In genomic region chr8:30694126-30694525, GRCm38 (mm10) we compare ENCODE assay signal across 32 mouse cellular contexts.
"Had no signal": no experiment of that assay in that cellular context is flagged by ENCODE, and none has a peak within 500 bp of the region (broad histone marks: within the 10 kb centered on the region; RNA-seq: fewer than 3 reads in every experiment).

No protein-coding gene starts in this region.

- H3K27me3 ChIP-seq: limb, embryonic 12.5 days; limb, embryonic 13.5 days; limb, embryonic 15.5 days; liver, embryonic 12.5 days; liver, embryonic 13.5 days; liver, embryonic 15.5 days; lung, embryonic 15.5 days; megakaryocyte, embryonic 14.5 days; midbrain, embryonic 12.5 days; midbrain, embryonic 13.5 days; midbrain, embryonic 15.5 days had no signal

- H3K36me3 ChIP-seq: limb, embryonic 10.5 days; limb, embryonic 12.5 days; limb, embryonic 13.5 days; limb, embryonic 15.5 days; liver, embryonic 12.5 days; liver, embryonic 13.5 days; liver, embryonic 15.5 days; lung, embryonic 15.5 days; midbrain, embryonic 10.5 days; midbrain, embryonic 12.5 days; midbrain, embryonic 13.5 days; midbrain, embryonic 15.5 days had no signal

- DNase-seq: left cerebral cortex, postnatal 4 days; liver; liver, embryonic 13.5 days; liver, postnatal 0 days; lung, adult 18-20 months; lung, adult 2 months; lung, embryonic 14.5 days; lung, postnatal 10 days; lung, postnatal 14 days; lung, postnatal 36 days; lung, postnatal 4 days; midbrain, embryonic 14.5 days had no signal

- H3K27ac ChIP-seq: left cerebral cortex, adult 2 months; limb, embryonic 10.5 days; limb, embryonic 12.5 days; limb, embryonic 13.5 days; limb, embryonic 15.5 days; liver, embryonic 12.5 days; liver, embryonic 13.5 days; liver, embryonic 14.5 days; liver, embryonic 15.5 days; lung, embryonic 15.5 days; macrophage; midbrain, embryonic 10.5 days; midbrain, embryonic 12.5 days; midbrain, embryonic 13.5 days; midbrain, embryonic 15.5 days had no signal

- H3K4me1 ChIP-seq: limb, embryonic 10.5 days; limb, embryonic 12.5 days; limb, embryonic 13.5 days; limb, embryonic 15.5 days; liver, embryonic 12.5 days; liver, embryonic 13.5 days; liver, embryonic 15.5 days; lung, embryonic 15.5 days; megakaryocyte, embryonic 14.5 days; midbrain, embryonic 10.5 days; midbrain, embryonic 12.5 days; midbrain, embryonic 13.5 days; midbrain, embryonic 15.5 days had no signal

- H3K9ac ChIP-seq: limb, embryonic 12.5 days; limb, embryonic 13.5 days; limb, embryonic 15.5 days; liver, embryonic 12.5 days; liver, embryonic 13.5 days; liver, embryonic 14.5 days; liver, embryonic 15.5 days; liver, postnatal 0 days; lung, embryonic 14.5 days; lung, embryonic 15.5 days; midbrain, embryonic 12.5 days; midbrain, embryonic 13.5 days; midbrain, embryonic 15.5 days had no signal

- H3K4me3 ChIP-seq: left cerebral cortex, adult 2 months; limb, embryonic 10.5 days; limb, embryonic 12.5 days; limb, embryonic 13.5 days; limb, embryonic 15.5 days; liver, embryonic 12.5 days; liver, embryonic 13.5 days; liver, embryonic 15.5 days; lung, embryonic 15.5 days; megakaryocyte, embryonic 14.5 days; midbrain, embryonic 10.5 days; midbrain, embryonic 12.5 days; midbrain, embryonic 13.5 days; midbrain, embryonic 15.5 days; myocyte had no signal

- ATAC-seq: liver, embryonic 12.5 days; liver, postnatal 0 days; lung, postnatal 0 days; midbrain, embryonic 13.5 days; midbrain, embryonic 15.5 days; midbrain, embryonic 16.5 days had no signal

- H3K4me2 ChIP-seq: limb, embryonic 12.5 days; limb, embryonic 13.5 days; limb, embryonic 15.5 days; liver, embryonic 11.5 days; liver, embryonic 12.5 days; liver, embryonic 13.5 days; liver, embryonic 15.5 days; lung, embryonic 14.5 days; lung, embryonic 15.5 days; midbrain, embryonic 11.5 days; midbrain, embryonic 12.5 days; midbrain, embryonic 13.5 days; midbrain, embryonic 15.5 days had no signal

- H3K9me3 ChIP-seq: limb, embryonic 10.5 days; limb, embryonic 12.5 days; limb, embryonic 13.5 days; limb, embryonic 15.5 days; liver, embryonic 12.5 days; liver, embryonic 13.5 days; liver, embryonic 15.5 days; lung, embryonic 15.5 days; midbrain, embryonic 10.5 days; midbrain, embryonic 12.5 days; midbrain, embryonic 13.5 days; midbrain, embryonic 15.5 days had no signal
